ENCODE assay signal across 19 mouse cellular contexts in genomic region chr3:17999789-18000485, GRCm38 (mm10). TPM values are rescaled to one million over a fixed set of nuclear protein-coding genes. Genes with fewer than 3 reads are reported as not detected.
DNase-seq lines count a peak whose midpoint lies in the region; ATAC-seq lines count a peak whose summit lies in the region.
"Had no signal": no experiment of that assay in that cellular context is flagged by ENCODE, and none has a peak within 500 bp of the region (broad histone marks: within the 10 kb centered on the region; RNA-seq: fewer than 3 reads in every experiment).

No protein-coding gene starts in this region.

- no peak overlapping the region for H3K9ac ChIP-seq in embryonic facial prominence, embryonic 11.5 days (replicated peaks; ENCODE audit: low read length)
- no peak overlapping the region for H3K9ac ChIP-seq in neural tube, embryonic 12.5 days
- no peak overlapping the region for H3K9ac ChIP-seq in hindbrain, embryonic 13.5 days
- H3K9ac ChIP-seq: embryonic facial prominence, embryonic 15.5 days; forebrain, embryonic 15.5 days; heart, embryonic 15.5 days; limb, embryonic 12.5 days had no signal

- H3K4me2 ChIP-seq in embryonic facial prominence, embryonic 11.5 days (ENCODE audit: low read depth, low read length), result no peak overlapping the region
- H3K4me2 ChIP-seq in neural tube, embryonic 12.5 days (replicated peaks), result no peak overlapping the region
- H3K4me2 ChIP-seq in hindbrain, embryonic 13.5 days, result no peak overlapping the region
- H3K4me2 ChIP-seq: embryonic facial prominence, embryonic 15.5 days; forebrain, embryonic 15.5 days; heart, embryonic 15.5 days; limb, embryonic 12.5 days had no signal

- 0 out of 2 replicates have a peak, but pooled peaks have one; percentile 44 for ATAC-seq in embryonic facial prominence, embryonic 11.5 days (replicated peaks; ENCODE audit: insufficient number of reproducible peaks, low FRiP score, low TSS enrichment, low read depth)
- 0 out of 2 replicates have a peak, but pooled peaks have one; percentile 21 for ATAC-seq in neural tube, embryonic 12.5 days (ENCODE audit: low FRiP score, low read depth)
- peak; percentile 54; the same call in 1 of the 2 replicates for ATAC-seq in hindbrain, embryonic 13.5 days (ENCODE audit: low FRiP score)
- ATAC-seq in erythroblast, adult 5-6 weeks (replicated peaks; ENCODE audit: low FRiP score, poor library complexity, severe bottlenecking), result no peak
- ATAC-seq: forebrain, embryonic 15.5 days had no signal

- H3K27ac ChIP-seq in embryonic facial prominence, embryonic 11.5 days (replicated peaks; ENCODE audit: low read depth, low read length), result no peak overlapping the region
- no peak overlapping the region for H3K27ac ChIP-seq in embryonic facial prominence, embryonic 10.5 days (replicated peaks)
- H3K27ac ChIP-seq in neural tube, embryonic 12.5 days, result no peak overlapping the region
- 0 out of 2 replicates have a peak overlapping the region, but pooled peaks have one; percentile 3 for H3K27ac ChIP-seq in hindbrain, embryonic 13.5 days
- H3K27ac ChIP-seq: embryonic facial prominence, embryonic 15.5 days; forebrain, embryonic 15.5 days; heart, embryonic 15.5 days; limb, embryonic 12.5 days had no signal

- H3K4me3 ChIP-seq in embryonic facial prominence, embryonic 11.5 days (ENCODE audit: low read depth, low read length), result no peak overlapping the region
- H3K4me3 ChIP-seq in embryonic facial prominence, embryonic 10.5 days, result no peak overlapping the region
- H3K4me3 ChIP-seq in neural tube, embryonic 12.5 days, result no peak overlapping the region
- no peak overlapping the region for H3K4me3 ChIP-seq in hindbrain, embryonic 13.5 days
- H3K4me3 ChIP-seq: embryonic facial prominence, embryonic 15.5 days; forebrain, embryonic 15.5 days; heart, embryonic 15.5 days; limb, embryonic 12.5 days had no signal

- H3K9me3 ChIP-seq in embryonic facial prominence, embryonic 11.5 days (replicated peaks; ENCODE audit: control insufficient read depth, low read length), result no peaks in the 10 kb centered on the region
- no peaks in the 10 kb centered on the region for H3K9me3 ChIP-seq in embryonic facial prominence, embryonic 10.5 days
- H3K9me3 ChIP-seq in neural tube, embryonic 12.5 days, result no peaks in the 10 kb centered on the region
- no peaks in the 10 kb centered on the region for H3K9me3 ChIP-seq in hindbrain, embryonic 13.5 days
- H3K9me3 ChIP-seq: embryonic facial prominence, embryonic 15.5 days; forebrain, embryonic 15.5 days; heart, embryonic 15.5 days; limb, embryonic 12.5 days had no signal

- WGBS in embryonic facial prominence, embryonic 11.5 days, result 69% methylated on average over 12 of the region's 12 CpGs
- WGBS in embryonic facial prominence, embryonic 10.5 days, result 77% methylated on average over 12 of the region's 12 CpGs
- WGBS in neural tube, embryonic 12.5 days, result 73% methylated on average over 12 of the region's 12 CpGs
- 67% methylated on average over 12 of the region's 12 CpGs for WGBS in hindbrain, embryonic 13.5 days

- H3K36me3 ChIP-seq in embryonic facial prominence, embryonic 11.5 days (replicated peaks; ENCODE audit: control insufficient read depth, insufficient read depth, low read depth, low read length), result no peaks in the 10 kb centered on the region
- no peaks in the 10 kb centered on the region for H3K36me3 ChIP-seq in embryonic facial prominence, embryonic 10.5 days (replicated peaks)
- H3K36me3 ChIP-seq in neural tube, embryonic 12.5 days, result no peaks in the 10 kb centered on the region
- H3K36me3 ChIP-seq in hindbrain, embryonic 13.5 days, result no peaks in the 10 kb centered on the region
- H3K36me3 ChIP-seq: embryonic facial prominence, embryonic 15.5 days; forebrain, embryonic 15.5 days; heart, embryonic 15.5 days; limb, embryonic 12.5 days had no signal

- H3K27me3 ChIP-seq in embryonic facial prominence, embryonic 11.5 days (ENCODE audit: control insufficient read depth, insufficient read depth, low read length), result no peaks in the 10 kb centered on the region
- H3K27me3 ChIP-seq in embryonic facial prominence, embryonic 10.5 days (replicated peaks; ENCODE audit: low read depth, poor library complexity, severe bottlenecking), result no peaks in the 10 kb centered on the region
- no peaks in the 10 kb centered on the region for H3K27me3 ChIP-seq in neural tube, embryonic 12.5 days (replicated peaks)
- no peaks in the 10 kb centered on the region for H3K27me3 ChIP-seq in hindbrain, embryonic 13.5 days
- H3K27me3 ChIP-seq: embryonic facial prominence, embryonic 15.5 days; forebrain, embryonic 15.5 days; heart, embryonic 15.5 days; limb, embryonic 12.5 days had no signal

- DNase-seq in embryonic facial prominence, embryonic 11.5 days (ENCODE audit: low spot score), result no peak
- no peak for DNase-seq in embryonic facial prominence, embryonic 10.5 days (ENCODE audit: low spot score)
- no peak for DNase-seq in neural tube, embryonic 10.5 days (ENCODE audit: extremely low spot score, low spot score)
- DNase-seq in yolk sac, embryonic 10.5 days (ENCODE audit: low spot score), result no peak
- no peak for DNase-seq in urinary bladder, adult 18-20 months (ENCODE audit: low spot score in 2 of 2)
- DNase-seq: adrenal gland, postnatal 10 days; cerebellum, postnatal 14 days; gastrocnemius, postnatal 10 days; kidney, postnatal 14 days; layer of hippocampus, postnatal 36 days; thymus, postnatal 14 days had no signal

- no peaks in the 10 kb centered on the region for H3K4me1 ChIP-seq in embryonic facial prominence, embryonic 11.5 days (ENCODE audit: control insufficient read depth, insufficient read depth, low read length)
- H3K4me1 ChIP-seq in embryonic facial prominence, embryonic 10.5 days, result peaks cover 3% of the 10 kb centered on the region
- H3K4me1 ChIP-seq in neural tube, embryonic 12.5 days, result no peaks in the 10 kb centered on the region
- H3K4me1 ChIP-seq in hindbrain, embryonic 13.5 days (replicated peaks), result 0 out of 2 replicates have a peak, but pooled peaks cover 5% of the 10 kb centered on the region
- H3K4me1 ChIP-seq: embryonic facial prominence, embryonic 15.5 days; forebrain, embryonic 15.5 days; heart, embryonic 15.5 days; limb, embryonic 12.5 days had no signal

RNA-seq across cellular contexts. Expression of gene Cypt12, which starts 51.7 kb away (rescaled TPM):
- polyA plus RNA-seq in embryonic facial prominence, embryonic 11.5 days (2014; fragmentation: Nextera tagmentation; extraction: Ambion mirVana), result not detected in 2 replicates
- not detected in 2 replicates for polyA plus RNA-seq in embryonic facial prominence, embryonic 10.5 days (2016; fragmentation: Nextera tagmentation; extraction: Ambion mirVana)
- not detected in 2 replicates for polyA plus RNA-seq in neural tube, embryonic 12.5 days (2016; fragmentation: Nextera tagmentation; extraction: Ambion mirVana)
- polyA plus RNA-seq in hindbrain, embryonic 13.5 days (2015; fragmentation: Nextera tagmentation; extraction: Ambion mirVana), result not detected in 2 replicates
- total RNA-seq in erythroblast, adult 5-6 weeks (2015; ENCODE audit: low replicate concordance), result not detected in 2 replicates
- total RNA-seq in erythroblast, adult 5-6 weeks (2017; ENCODE audit: low replicate concordance), result not detected in 2 replicates
- total RNA-seq: adrenal gland, postnatal 10 days; gastrocnemius, postnatal 10 days; layer of hippocampus, postnatal 36 days had no signal
- polyA plus RNA-seq: embryonic facial prominence, embryonic 15.5 days; forebrain, embryonic 15.5 days; heart, embryonic 15.5 days; limb, embryonic 12.5 days; liver, embryonic 16.5 days had no signal
